Mouse (Mus musculus): ENCODE measurements around the gene Tom1l2. TPM values are rescaled to one million over a fixed set of nuclear protein-coding genes. Genes with fewer than 3 reads are reported as not detected.

Tom1l2 gene
- polyA plus RNA-seq, 1 experiment from 2014 or later: 28.7 TPM

- no peak overlapping the region for H3K9ac ChIP-seq
These were observed 51.0 kb downstream of the Tom1l2 start for GRCm38 (mm10) chr11:60301588-60302208.

DNA sequence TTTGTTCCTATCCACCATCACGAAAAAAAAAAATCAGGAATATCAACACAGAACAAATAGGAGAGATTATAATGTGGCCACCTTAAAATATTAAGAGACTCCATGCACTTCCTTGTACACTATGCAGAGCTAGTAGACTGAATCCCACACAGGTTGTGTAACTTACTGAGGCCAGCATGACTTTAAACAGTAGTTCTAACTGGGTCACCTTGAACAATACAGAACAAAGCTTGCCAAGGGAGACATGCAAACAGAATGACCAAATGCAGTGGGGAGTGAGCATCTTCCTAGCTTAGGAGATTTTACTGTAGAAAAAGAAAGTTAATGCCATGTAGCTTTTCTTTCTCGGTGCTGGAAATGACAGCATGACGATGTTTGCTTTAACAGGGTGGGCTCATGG, 52.4 kb downstream of the Tom1l2 start:
- WGBS: 78% methylated on average over 3 of the region's 3 CpGs
- H3K36me3 ChIP-seq: no peaks in the 10 kb centered on the region

More at GRCm38 (mm10) chr11:60301588-60302208, 51.0 kb downstream of the Tom1l2 start:
- H3K4me2 ChIP-seq (replicated peaks): no peak overlapping the region
- H3K4me3 ChIP-seq: no peak overlapping the region
- H3K9me3 ChIP-seq: no peaks in the 10 kb centered on the region
- H3K27me3 ChIP-seq: no peaks in the 10 kb centered on the region
- WGBS: 32% methylated on average over 5 of the region's 5 CpGs
- H3K36me3 ChIP-seq: no peaks in the 10 kb centered on the region
- peaks cover 8% of the 10 kb centered on the region for H3K4me1 ChIP-seq
- peak; percentile 29; the same call in 1 of the 2 replicates for ATAC-seq (ENCODE audit: insufficient number of reproducible peaks, insufficient read depth, low FRiP score, low TSS enrichment)
- peak overlapping the region; percentile 76 for H3K27ac ChIP-seq

DNA sequence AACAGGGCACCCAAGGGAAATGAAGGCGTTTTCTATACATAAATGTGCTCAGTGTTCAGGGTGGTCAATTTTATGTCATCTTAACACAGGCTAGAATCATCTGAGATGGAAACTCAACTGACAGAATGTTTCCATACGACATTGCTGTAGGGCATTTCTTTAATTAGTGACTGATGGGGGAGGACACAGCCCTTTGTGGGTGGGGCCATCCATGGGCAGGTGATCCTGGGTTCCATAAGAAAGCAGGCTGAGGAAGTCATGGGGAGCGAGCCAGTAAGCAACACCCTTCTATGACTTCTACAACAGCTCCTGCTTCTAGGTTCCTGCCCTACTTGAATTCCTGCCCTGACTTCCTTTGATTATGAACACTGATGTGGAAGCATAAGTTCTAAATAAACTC, 54.9 kb downstream of the Tom1l2 start:
- no peak overlapping the region for H3K4me2 ChIP-seq (replicated peaks)
- no peaks in the 10 kb centered on the region for H3K9me3 ChIP-seq
- WGBS: 65% methylated on average over 3 of the region's 3 CpGs
- H3K4me3 ChIP-seq: no peak overlapping the region
- no peaks in the 10 kb centered on the region for H3K36me3 ChIP-seq
- H3K9ac ChIP-seq: no peak overlapping the region
- H3K27ac ChIP-seq: no peak overlapping the region
- no peak for ATAC-seq (ENCODE audit: insufficient number of reproducible peaks, insufficient read depth, low FRiP score, low TSS enrichment)
- H3K4me1 ChIP-seq: peaks cover 39% of the 10 kb centered on the region
- H3K27me3 ChIP-seq: no peaks in the 10 kb centered on the region

More for the DNA sequence above, 52.4 kb downstream of the Tom1l2 start:
- ATAC-seq (ENCODE audit: insufficient number of reproducible peaks, insufficient read depth, low FRiP score, low TSS enrichment): no peak
- H3K4me2 ChIP-seq (replicated peaks): no peak overlapping the region
- no peak overlapping the region for H3K4me3 ChIP-seq
- H3K4me1 ChIP-seq: peaks cover 18% of the 10 kb centered on the region
- no peak overlapping the region for H3K27ac ChIP-seq
- H3K27me3 ChIP-seq: no peaks in the 10 kb centered on the region
- H3K9me3 ChIP-seq: no peaks in the 10 kb centered on the region
- H3K9ac ChIP-seq: no peak overlapping the region

GRCm38 (mm10) chr11:60294630-60295313, 57.9 kb downstream of the Tom1l2 start:
- H3K27me3 ChIP-seq: no peaks in the 10 kb centered on the region
- 0 out of 2 replicates have a peak overlapping the region, but pooled peaks have one; percentile 39 for H3K9ac ChIP-seq
- peak overlapping the region; percentile 87 for H3K27ac ChIP-seq
- H3K9me3 ChIP-seq: no peaks in the 10 kb centered on the region
- H3K4me1 ChIP-seq: peaks cover 36% of the 10 kb centered on the region
- H3K36me3 ChIP-seq: no peaks in the 10 kb centered on the region
- H3K4me3 ChIP-seq: no peak overlapping the region
- 0 out of 2 replicates have a peak, but pooled peaks have one; percentile 24 for ATAC-seq (ENCODE audit: insufficient number of reproducible peaks, insufficient read depth, low FRiP score, low TSS enrichment)
- H3K4me2 ChIP-seq (replicated peaks): no peak overlapping the region
- WGBS: 25% methylated on average over 5 of the region's 5 CpGs

DNA sequence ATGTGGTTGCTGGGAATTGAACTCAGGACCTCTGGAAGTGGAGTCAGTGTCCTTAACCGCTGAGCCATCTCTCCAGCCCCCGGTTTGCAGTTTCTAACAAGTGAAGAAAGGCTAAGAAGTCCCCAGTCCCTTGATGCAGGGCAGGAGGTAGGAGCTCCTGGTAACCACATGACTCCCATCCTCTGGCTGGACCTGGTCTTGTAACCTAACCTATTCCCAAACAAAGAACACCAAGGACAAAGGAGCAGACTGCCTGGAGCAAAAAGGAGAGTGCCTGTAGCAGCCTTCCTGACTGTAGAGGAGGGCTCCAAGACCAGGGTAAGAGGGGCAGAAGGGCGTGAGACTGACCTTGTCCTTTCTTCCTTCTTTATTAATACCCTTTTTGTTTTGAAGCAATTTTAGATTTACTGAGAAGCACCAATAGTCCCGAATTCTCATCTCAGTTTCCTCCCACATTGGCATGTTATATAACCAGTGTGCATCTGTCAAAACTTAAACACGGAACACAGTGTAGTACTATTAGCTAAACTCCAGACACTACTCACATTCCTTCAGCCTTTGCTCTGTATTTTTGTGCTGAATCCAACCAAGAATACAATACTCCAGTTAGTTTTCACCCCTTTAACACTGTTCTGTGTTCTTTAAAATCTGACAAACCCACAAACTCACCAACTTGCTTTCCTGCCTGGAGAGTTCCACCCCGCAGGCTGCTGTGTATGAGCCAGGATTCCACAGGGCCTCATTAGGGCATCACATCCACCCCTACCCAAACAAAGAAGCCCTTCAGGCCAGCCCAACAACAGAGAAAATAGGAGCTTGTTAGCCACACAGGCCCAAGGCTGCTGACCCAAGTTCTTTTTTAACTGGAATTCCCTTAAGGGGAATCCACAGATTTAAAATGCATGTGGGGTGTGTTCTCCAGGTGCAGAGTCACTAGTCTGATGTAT, 58.7 kb downstream of the Tom1l2 start:
- peaks cover 37% of the 10 kb centered on the region for H3K4me1 ChIP-seq
- ATAC-seq (ENCODE audit: insufficient number of reproducible peaks, insufficient read depth, low FRiP score, low TSS enrichment): peak; percentile 38; the same call in 1 of the 2 replicates
- H3K36me3 ChIP-seq: no peaks in the 10 kb centered on the region
- no peak overlapping the region for H3K9ac ChIP-seq
- 38% methylated on average over 6 of the region's 6 CpGs for WGBS
- H3K9me3 ChIP-seq: no peaks in the 10 kb centered on the region
- no peak overlapping the region for H3K4me2 ChIP-seq (replicated peaks)
- H3K4me3 ChIP-seq: no peak overlapping the region
- no peaks in the 10 kb centered on the region for H3K27me3 ChIP-seq
- peak overlapping the region; percentile 87 for H3K27ac ChIP-seq

DNA sequence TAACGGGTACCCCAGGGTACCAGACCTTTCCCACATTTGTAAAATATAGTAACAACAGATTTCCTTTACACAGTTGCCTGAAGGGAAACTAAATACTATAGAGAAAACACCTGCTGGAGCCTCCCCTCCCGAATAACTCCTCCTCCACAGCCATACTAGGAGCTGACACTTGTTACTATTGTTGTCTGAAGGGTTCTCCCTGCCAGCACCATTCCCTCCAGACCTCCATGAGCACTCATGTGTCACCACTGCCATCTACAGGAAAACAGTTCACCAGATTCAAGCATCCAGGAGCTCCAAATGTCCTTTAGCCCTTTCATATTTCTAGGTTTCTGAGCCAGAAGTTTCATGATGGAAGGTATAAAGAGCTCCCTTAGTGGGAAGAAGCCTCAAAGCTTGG, 60.0 kb downstream of the Tom1l2 start:
- WGBS: 19% methylated on average over 2 of the region's 2 CpGs
- ATAC-seq (ENCODE audit: insufficient number of reproducible peaks, insufficient read depth, low FRiP score, low TSS enrichment): no peak
- Histone ChIP-seq H3K4me3 (no peak overlapping the region), H3K4me1 (peaks cover 37% of the 10 kb centered on the region), H3K27ac (no peak overlapping the region), H3K36me3 (no peaks in the 10 kb centered on the region), H3K4me2 (replicated peaks) (no peak overlapping the region), H3K9me3 (no peaks in the 10 kb centered on the region), H3K27me3 (no peaks in the 10 kb centered on the region), H3K9ac (no peak overlapping the region)

GRCm38 (mm10) chr11:60288980-60289379, 63.7 kb downstream of the Tom1l2 start:
- ATAC-seq (ENCODE audit: insufficient number of reproducible peaks, insufficient read depth, low FRiP score, low TSS enrichment): no peak
- WGBS: 33% methylated on average over 5 of the region's 5 CpGs
- Histone ChIP-seq H3K36me3 (no peaks in the 10 kb centered on the region), H3K9ac (no peak overlapping the region), H3K4me2 (replicated peaks) (no peak overlapping the region), H3K4me1 (peaks cover 17% of the 10 kb centered on the region), H3K27me3 (no peaks in the 10 kb centered on the region), H3K9me3 (no peaks in the 10 kb centered on the region), H3K4me3 (no peak overlapping the region), H3K27ac (0 out of 2 replicates have a peak overlapping the region, but pooled peaks have one; percentile 36)

- Histone ChIP-seq H3K27ac (no peak overlapping the region), H3K9me3 (no peaks in the 10 kb centered on the region), H3K4me1 (peaks cover 6% of the 10 kb centered on the region; the same call in 1 of the 2 replicates), H3K36me3 (no peaks in the 10 kb centered on the region), H3K4me3 (no peak overlapping the region), H3K4me2 (replicated peaks) (no peak overlapping the region), H3K9ac (no peak overlapping the region), H3K27me3 (no peaks in the 10 kb centered on the region)
- 82% methylated on average over 4 of the region's 4 CpGs for WGBS
- no peak for ATAC-seq (ENCODE audit: insufficient number of reproducible peaks, insufficient read depth, low FRiP score, low TSS enrichment)
These were observed 66.4 kb downstream of the Tom1l2 start for GRCm38 (mm10) chr11:60286311-60286710.

- H3K27ac ChIP-seq: no peak overlapping the region
- no peak overlapping the region for H3K4me3 ChIP-seq
- H3K27me3 ChIP-seq: no peaks in the 10 kb centered on the region
- H3K4me1 ChIP-seq: peaks cover 4% of the 10 kb centered on the region; the same call in 1 of the 2 replicates
- ATAC-seq (ENCODE audit: insufficient number of reproducible peaks, insufficient read depth, low FRiP score, low TSS enrichment): no peak
- no peaks in the 10 kb centered on the region for H3K36me3 ChIP-seq
- no peaks in the 10 kb centered on the region for H3K9me3 ChIP-seq
- WGBS: 78% methylated on average over 11 of the region's 11 CpGs
- no peak overlapping the region for H3K9ac ChIP-seq
- H3K4me2 ChIP-seq (replicated peaks): no peak overlapping the region
These were observed 72.0 kb downstream of the Tom1l2 start for GRCm38 (mm10) chr11:60280429-60281414.

- Histone ChIP-seq H3K4me3 (no peak overlapping the region), H3K27me3 (no peaks in the 10 kb centered on the region), H3K4me1 (peaks cover 9% of the 10 kb centered on the region), H3K9ac (no peak overlapping the region), H3K4me2 (replicated peaks) (no peak overlapping the region), H3K27ac (no peak overlapping the region), H3K36me3 (no peaks in the 10 kb centered on the region), H3K9me3 (no peaks in the 10 kb centered on the region)
- ATAC-seq (ENCODE audit: insufficient number of reproducible peaks, insufficient read depth, low FRiP score, low TSS enrichment): no peak
- 78% methylated on average over 5 of the region's 5 CpGs for WGBS
These were observed 73.2 kb downstream of the Tom1l2 start for GRCm38 (mm10) chr11:60279483-60279882.

All from embryonic facial prominence, embryonic 12.5 days (tissue).